Mouse (Mus musculus) kidney, embryonic 15.5 days (tissue): ENCODE measurements at regions not wholly inside any gene's neighbourhood (a gene's known extent, or its start where the extent isn't known, plus 50 kb on each side); places are given as distances from the start of the nearest gene placed in this dataset.

ENCODE experiments used
- ATAC-seq: fragments of 200-750 bp; cut with Nextera tagmentation; replicated peaks from 2 replicates; pipeline ENCODE4 v1.8.0; 2017; ENCODE audit warnings: moderate TSS enrichment; ENCODE audit not compliant: low FRiP score
- H3K27ac ChIP-seq: fragments of 300-500 bp; sonication (generic); 2 replicates; pipeline ENCODE4 v1.5.1; 2015; ENCODE audit warnings: mild to moderate bottlenecking, inconsistent platforms
- H3K27me3 ChIP-seq: fragments of 300-500 bp; sonication (generic); 2 replicates; pipeline ENCODE4 v1.6.1; 2015; ENCODE audit warnings: inconsistent platforms
- H3K36me3 ChIP-seq: fragments of 300-500 bp; sonication (generic); 2 replicates; pipeline ENCODE4 v1.6.1; 2015; ENCODE audit warnings: inconsistent platforms
- H3K4me1 ChIP-seq: fragments of 300-500 bp; sonication (generic); 2 replicates; pipeline ENCODE4 v1.6.1; 2015; ENCODE audit warnings: inconsistent platforms
- H3K4me2 ChIP-seq: fragments of 300-500 bp; sonication (generic); 2 replicates; pipeline ENCODE4 v1.6.1; 2015; ENCODE audit warnings: moderate library complexity, mild to moderate bottlenecking, inconsistent platforms
- H3K4me3 ChIP-seq: fragments of 300-500 bp; sonication (generic); replicated peaks from 2 replicates; pipeline ENCODE4 v1.5.1; 2015; ENCODE audit warnings: mild to moderate bottlenecking, inconsistent platforms
- H3K9ac ChIP-seq: fragments of 300-500 bp; sonication (generic); 2 replicates; pipeline ENCODE4 v1.6.1; 2015; ENCODE audit warnings: mild to moderate bottlenecking, inconsistent platforms
- H3K9me3 ChIP-seq: fragments of 300-500 bp; sonication (generic); replicated peaks from 2 replicates; pipeline ENCODE4 v1.6.1; 2016; ENCODE audit warnings: inconsistent platforms
- whole genome bisulfite sequencing: fragments of 180-500 bp; shearing (Covaris S2); methylation state at CpG from one replicate; pipeline ENCODE4 v1.1.7; 2015; ENCODE audit warnings: mixed read lengths; 5-methylcytosine and 5-hydroxymethylcytosine counted together

GRCm38 (mm10) chr2:133141341-133142035, 195.8 kb upstream of the Fermt1 start:
- peak; percentile 58; the same call in 1 of the 2 replicates for ATAC-seq
- no peak overlapping the region for H3K4me2 ChIP-seq
- H3K9ac ChIP-seq = no peak overlapping the region
- 0 out of 2 replicates have a peak, but pooled peaks cover 2% of the 10 kb centered on the region for H3K4me1 ChIP-seq
- 44% methylated on average over 6 of the region's 6 CpGs for whole genome bisulfite sequencing
- H3K9me3 ChIP-seq = no peaks in the 10 kb centered on the region
- no peaks in the 10 kb centered on the region for H3K27me3 ChIP-seq
- H3K27ac ChIP-seq = no peak overlapping the region
- H3K36me3 ChIP-seq = no peaks in the 10 kb centered on the region
- no peak overlapping the region for H3K4me3 ChIP-seq

DNA sequence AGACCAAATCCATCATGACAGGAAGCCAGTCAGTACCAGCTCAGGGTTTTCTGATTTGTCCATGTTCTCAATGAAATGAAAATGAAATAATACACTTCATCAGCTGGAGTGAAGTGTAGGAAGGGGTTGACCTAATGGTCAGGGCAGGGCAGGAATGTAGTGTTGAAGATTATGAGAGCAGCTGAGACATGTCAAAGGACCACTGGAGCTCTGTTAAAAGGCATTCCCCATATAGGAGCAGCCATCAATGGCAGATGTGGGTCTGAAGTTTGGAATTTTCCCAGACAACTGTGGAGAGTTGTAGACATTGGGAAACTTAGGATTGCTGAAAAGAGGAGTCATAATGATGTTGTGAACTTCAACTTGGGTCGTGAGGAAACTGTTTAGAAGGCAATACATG, 206.8 kb upstream of the Fermt1 start:
- no peaks in the 10 kb centered on the region for H3K4me1 ChIP-seq
- 83% methylated on average over 1 of the region's 1 CpGs for WGBS
- no peak overlapping the region for H3K4me2 ChIP-seq
- no peak overlapping the region for H3K9ac ChIP-seq
- H3K4me3 ChIP-seq = no peak overlapping the region
- no peaks in the 10 kb centered on the region for H3K9me3 ChIP-seq
- H3K36me3 ChIP-seq = no peaks in the 10 kb centered on the region
- ATAC-seq = no peak
- H3K27me3 ChIP-seq = no peaks in the 10 kb centered on the region
- no peak overlapping the region for H3K27ac ChIP-seq

DNA sequence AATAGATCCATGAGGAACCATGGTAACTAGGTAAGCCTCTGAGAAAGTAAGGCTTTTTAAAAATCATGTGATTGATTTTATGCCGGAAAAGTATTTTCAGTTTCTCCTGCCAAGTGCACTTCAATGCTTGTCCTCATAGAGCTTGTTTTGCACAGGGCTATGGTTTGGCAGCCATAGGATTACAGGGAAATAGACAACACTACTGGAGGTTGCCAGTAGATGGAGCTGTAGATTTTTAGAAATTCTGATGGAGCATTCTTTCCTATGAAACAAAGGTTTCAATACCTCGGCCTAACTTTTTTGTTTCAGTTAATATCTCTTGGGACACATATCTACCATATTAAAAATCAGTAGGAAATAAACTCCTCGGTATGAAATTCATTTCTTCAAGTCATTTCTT, 210.8 kb upstream of the Fermt1 start:
- no peak overlapping the region for H3K4me2 ChIP-seq
- H3K9me3 ChIP-seq = no peaks in the 10 kb centered on the region
- no peaks in the 10 kb centered on the region for H3K27me3 ChIP-seq
- WGBS = 60% methylated on average over 3 of the region's 3 CpGs
- H3K36me3 ChIP-seq = no peaks in the 10 kb centered on the region
- H3K27ac ChIP-seq = no peak overlapping the region
- no peaks in the 10 kb centered on the region for H3K4me1 ChIP-seq
- ATAC-seq = 0 out of 2 replicates have a peak, but pooled peaks have one; percentile 36
- H3K4me3 ChIP-seq = no peak overlapping the region
- H3K9ac ChIP-seq = no peak overlapping the region

GRCm38 (mm10) chr2:133158206-133158605, 212.5 kb upstream of the Fermt1 start:
- H3K9me3 ChIP-seq = no peaks in the 10 kb centered on the region
- no peak overlapping the region for H3K9ac ChIP-seq
- H3K27me3 ChIP-seq = no peaks in the 10 kb centered on the region
- no peaks in the 10 kb centered on the region for H3K4me1 ChIP-seq
- no peak overlapping the region for H3K4me3 ChIP-seq
- H3K4me2 ChIP-seq = no peak overlapping the region
- 60% methylated on average over 8 of the region's 8 CpGs for WGBS
- ATAC-seq = no peak
- H3K36me3 ChIP-seq = no peaks in the 10 kb centered on the region
- no peak overlapping the region for H3K27ac ChIP-seq

DNA sequence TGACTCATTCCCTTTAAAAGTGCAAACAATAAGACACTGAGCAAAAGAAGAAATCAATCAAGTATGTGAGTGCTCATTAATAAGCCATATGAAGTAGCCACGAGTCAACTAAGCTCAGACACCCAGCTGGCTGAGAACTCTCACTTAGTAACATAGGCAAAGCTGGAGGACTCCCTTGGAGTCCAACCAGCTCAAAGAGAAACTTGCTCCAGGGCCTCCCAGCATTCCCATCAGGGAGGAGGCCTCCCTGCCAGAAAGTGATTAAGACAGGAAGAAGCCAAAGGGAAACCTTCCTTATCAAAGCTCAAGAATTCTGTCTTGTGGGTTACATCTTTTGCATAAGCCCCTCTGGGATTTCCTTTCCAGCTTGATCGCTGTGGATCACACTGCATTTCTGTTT, 213.7 kb upstream of the Fermt1 start:
- Histone ChIP-seq H3K9me3 (no peaks in the 10 kb centered on the region), H3K36me3 (no peaks in the 10 kb centered on the region), H3K4me3 (no peak overlapping the region), H3K9ac (no peak overlapping the region), H3K27me3 (no peaks in the 10 kb centered on the region), H3K4me1 (no peaks in the 10 kb centered on the region), H3K4me2 (no peak overlapping the region), H3K27ac (no peak overlapping the region)
- ATAC-seq = no peak
- 40% methylated on average over 2 of the region's 2 CpGs for WGBS

GRCm38 (mm10) chr2:133176411-133176810, 230.7 kb upstream of the Fermt1 start:
- no peak for ATAC-seq
- 61% methylated on average over 3 of the region's 3 CpGs for WGBS
- H3K4me1 ChIP-seq = no peaks in the 10 kb centered on the region

GRCm38 (mm10) chr2:133181216-133181615, 235.5 kb upstream of the Fermt1 start:
- H3K27me3 ChIP-seq = no peaks in the 10 kb centered on the region
- WGBS = 84% methylated on average over 1 of the region's 1 CpGs
- no peaks in the 10 kb centered on the region for H3K9me3 ChIP-seq
- ATAC-seq = no peak
- no peak overlapping the region for H3K9ac ChIP-seq
- no peak overlapping the region for H3K4me3 ChIP-seq
- no peaks in the 10 kb centered on the region for H3K4me1 ChIP-seq
- H3K4me2 ChIP-seq = no peak overlapping the region
- no peaks in the 10 kb centered on the region for H3K36me3 ChIP-seq
- H3K27ac ChIP-seq = no peak overlapping the region

More at GRCm38 (mm10) chr2:133176411-133176810, 230.7 kb upstream of the Fermt1 start:
- Histone ChIP-seq H3K9ac (no peak overlapping the region), H3K27ac (no peak overlapping the region), H3K9me3 (no peaks in the 10 kb centered on the region), H3K27me3 (no peaks in the 10 kb centered on the region), H3K4me3 (no peak overlapping the region), H3K4me2 (no peak overlapping the region), H3K36me3 (no peaks in the 10 kb centered on the region)

DNA sequence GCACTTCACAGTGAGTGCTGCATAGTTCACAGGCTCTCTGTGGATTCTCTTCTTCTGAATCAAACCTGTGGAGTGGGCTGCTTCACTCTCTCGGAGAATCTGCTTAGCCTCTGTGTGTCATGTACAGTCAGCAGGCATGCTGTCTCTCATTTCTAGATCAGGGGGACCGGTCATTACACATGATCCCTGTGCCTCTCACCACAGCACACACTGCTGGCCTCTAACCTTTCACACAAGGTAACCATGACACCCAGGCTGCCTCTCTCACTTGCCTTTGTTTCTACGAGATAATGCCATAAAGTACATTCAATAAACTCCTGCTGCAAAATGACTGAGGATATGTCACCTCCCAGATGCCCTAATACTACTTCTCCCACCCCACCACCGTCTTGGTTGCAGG, 237.2 kb upstream of the Fermt1 start:
- Histone ChIP-seq H3K36me3 (no peaks in the 10 kb centered on the region), H3K27me3 (no peaks in the 10 kb centered on the region), H3K27ac (no peak overlapping the region), H3K9ac (no peak overlapping the region), H3K4me2 (no peak overlapping the region), H3K4me1 (no peaks in the 10 kb centered on the region), H3K9me3 (no peaks in the 10 kb centered on the region), H3K4me3 (no peak overlapping the region)
- 66% methylated on average over 4 of the region's 4 CpGs for WGBS
- ATAC-seq = no peak

DNA sequence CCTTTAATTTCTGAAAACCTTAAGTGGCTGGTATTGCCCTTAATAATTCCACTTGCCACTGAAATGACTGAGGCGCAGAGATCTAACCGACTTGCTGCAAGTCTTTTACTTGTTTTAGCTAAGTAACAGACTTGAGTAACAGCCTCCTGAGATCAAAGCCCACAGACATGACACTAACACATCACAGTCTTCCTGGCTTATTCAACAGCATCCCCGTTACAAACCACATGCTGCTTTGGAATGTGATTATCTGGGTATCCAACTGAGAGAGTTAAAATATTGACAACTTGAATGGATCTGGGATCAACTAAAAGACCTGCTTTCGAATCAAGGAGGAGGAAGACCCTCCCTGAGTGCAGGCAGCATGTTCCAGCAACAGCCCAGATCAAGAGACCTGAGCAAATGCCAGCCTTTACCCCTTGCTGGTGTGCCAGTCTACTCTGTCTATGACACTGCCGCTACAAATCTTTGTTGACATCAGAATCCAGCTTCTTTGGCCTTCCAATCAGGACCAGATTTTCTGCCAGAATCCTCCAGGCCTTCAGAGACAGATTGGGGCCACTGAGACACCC, 258.7 kb upstream of the Fermt1 start:
- ATAC-seq = no peak
- H3K36me3 ChIP-seq = no peaks in the 10 kb centered on the region
- no peak overlapping the region for H3K27ac ChIP-seq
- H3K4me2 ChIP-seq = no peak overlapping the region
- no peaks in the 10 kb centered on the region for H3K4me1 ChIP-seq
- H3K4me3 ChIP-seq = no peak overlapping the region
- no peak overlapping the region for H3K9ac ChIP-seq
- 49% methylated on average over 5 of the region's 5 CpGs for whole genome bisulfite sequencing
- no peaks in the 10 kb centered on the region for H3K27me3 ChIP-seq
- no peaks in the 10 kb centered on the region for H3K9me3 ChIP-seq

DNA sequence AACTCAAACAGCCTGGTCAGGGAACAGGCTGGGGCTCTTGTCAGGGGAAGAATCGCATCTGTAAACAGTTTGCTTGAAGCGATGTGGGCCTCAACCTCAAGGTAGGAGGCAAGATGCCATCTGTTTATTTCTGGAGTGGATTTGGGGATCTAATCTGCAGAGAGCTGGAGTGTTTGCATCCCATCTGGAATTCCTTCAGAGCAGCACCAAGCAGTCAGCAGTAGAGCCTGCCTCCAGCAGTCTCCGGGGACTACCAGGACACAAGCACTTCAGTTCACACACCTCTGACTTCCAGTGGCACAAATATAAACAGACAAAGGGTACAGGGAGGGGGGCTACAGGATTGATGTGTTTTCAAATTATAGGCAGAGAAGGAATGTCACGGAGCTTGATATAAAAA, 262.8 kb upstream of the Fermt1 start:
- Histone ChIP-seq H3K4me1 (no peaks in the 10 kb centered on the region), H3K36me3 (no peaks in the 10 kb centered on the region), H3K4me2 (no peak overlapping the region), H3K27me3 (no peaks in the 10 kb centered on the region), H3K9ac (no peak overlapping the region), H3K4me3 (no peak overlapping the region), H3K27ac (no peak overlapping the region), H3K9me3 (no peaks in the 10 kb centered on the region)
- 68% methylated on average over 4 of the region's 4 CpGs for WGBS
- ATAC-seq = no peak

DNA sequence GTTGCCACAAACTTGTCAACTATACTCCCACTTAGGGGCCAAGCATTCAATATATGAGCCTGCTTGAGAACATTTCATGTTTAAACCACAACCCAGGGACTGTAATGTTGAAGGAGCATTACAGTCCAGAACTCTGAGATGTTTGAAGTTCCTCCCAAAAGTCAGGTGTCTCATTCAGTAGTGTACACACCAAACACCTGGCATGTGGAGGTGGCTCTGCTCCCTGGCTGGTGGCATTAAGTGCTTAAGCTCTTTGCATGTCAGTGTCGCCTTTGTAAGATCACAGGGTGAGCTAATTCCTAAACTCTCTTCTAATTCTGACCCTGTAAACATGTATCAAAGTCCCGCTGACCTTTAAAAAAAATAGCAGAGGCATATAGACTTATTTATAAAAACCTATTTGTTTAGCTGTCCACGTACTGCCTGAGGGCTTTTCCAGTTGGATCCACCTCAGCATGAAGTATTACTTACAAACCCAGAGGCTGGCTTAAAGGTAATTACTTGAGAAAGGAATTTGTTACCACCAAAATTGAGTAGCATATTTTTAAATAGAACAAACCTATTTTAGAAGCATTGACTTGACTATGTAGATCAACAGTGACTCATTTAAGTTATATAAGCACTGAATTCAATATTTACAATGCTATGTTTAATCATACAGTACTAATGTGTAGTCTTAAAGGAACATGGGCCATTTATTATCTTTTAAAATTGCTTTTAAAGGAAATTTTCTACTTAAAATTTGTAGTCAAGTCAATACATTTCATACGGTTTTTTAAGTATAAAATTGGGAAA, 276.3 kb upstream of the Fermt1 start:
- 70% methylated on average over 4 of the region's 4 CpGs for WGBS
- H3K4me2 ChIP-seq = no peak overlapping the region
- H3K36me3 ChIP-seq = no peaks in the 10 kb centered on the region
- H3K27ac ChIP-seq = no peak overlapping the region
- H3K4me3 ChIP-seq = no peak overlapping the region
- no peaks in the 10 kb centered on the region for H3K27me3 ChIP-seq
- H3K9ac ChIP-seq = no peak overlapping the region
- H3K4me1 ChIP-seq = no peaks in the 10 kb centered on the region
- no peaks in the 10 kb centered on the region for H3K9me3 ChIP-seq
- no peak for ATAC-seq

DNA sequence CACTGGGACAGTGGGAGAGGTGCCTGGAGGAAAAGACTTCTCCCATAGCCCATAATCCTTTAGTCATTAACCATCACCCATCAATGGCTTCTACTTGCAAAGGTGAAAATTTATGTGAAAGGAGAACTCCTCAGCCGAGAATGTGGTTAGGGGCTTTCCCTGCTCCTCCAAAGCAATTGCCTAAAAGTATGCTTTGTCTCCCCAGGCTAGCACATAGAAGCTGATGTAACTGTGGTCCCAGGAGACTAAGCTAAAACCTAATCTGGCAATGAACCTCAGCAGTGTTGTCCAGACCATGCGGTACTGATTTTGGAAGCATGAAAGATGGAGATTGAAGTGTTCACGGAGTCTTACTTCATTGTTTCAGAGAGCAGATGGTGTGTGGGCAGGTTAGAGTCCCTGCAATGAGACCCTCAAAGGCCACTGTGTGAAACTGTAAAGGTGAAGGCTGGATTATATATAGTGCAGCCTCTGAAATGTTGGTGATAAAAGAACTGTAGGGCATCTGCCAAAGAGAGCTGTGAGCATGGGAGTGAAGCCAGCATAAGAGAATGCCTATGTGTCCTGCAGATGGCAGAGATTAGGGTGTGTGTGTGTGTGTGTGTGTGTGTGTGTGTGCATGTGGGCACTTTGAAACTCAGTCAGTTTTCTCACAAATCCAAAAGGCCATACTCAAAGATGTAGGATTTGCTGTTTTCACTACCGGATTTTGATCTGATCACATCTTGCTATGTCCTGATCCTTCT, 289.6 kb upstream of the Fermt1 start:
- 72% methylated on average over 4 of the region's 4 CpGs for WGBS
- no peak overlapping the region for H3K4me2 ChIP-seq
- ATAC-seq = no peak
- H3K27ac ChIP-seq = no peak overlapping the region
- H3K9me3 ChIP-seq = no peaks in the 10 kb centered on the region
- no peaks in the 10 kb centered on the region for H3K27me3 ChIP-seq
- H3K4me3 ChIP-seq = no peak overlapping the region
- no peak overlapping the region for H3K9ac ChIP-seq
- H3K4me1 ChIP-seq = no peaks in the 10 kb centered on the region
- H3K36me3 ChIP-seq = no peaks in the 10 kb centered on the region
